Comparison of ENCODE assay signal across 10 mouse cellular contexts in genomic region chr2:74747006-74747405, GRCm38 (mm10). TPM values are rescaled to one million over a fixed set of nuclear protein-coding genes. Genes with fewer than 3 reads are reported as not detected.
A peak's percentile ranks its signal among the peaks of the same experiment; 100 is the strongest.
DNase-seq lines count a peak whose midpoint lies in the region; ATAC-seq lines count a peak whose summit lies in the region.
"Had no signal": no experiment of that assay in that cellular context is flagged by ENCODE, and none has a peak within 500 bp of the region (broad histone marks: within the 10 kb centered on the region; RNA-seq: fewer than 3 reads in every experiment).

No protein-coding gene starts in this region.

- H3K9ac ChIP-seq in intestine, embryonic 14.5 days (ENCODE audit: low read length), result peak overlapping the region; percentile 36; the same call in 1 of the 2 replicates
- peak overlapping the region; percentile 18; the same call in 1 of the 2 replicates for H3K9ac ChIP-seq in stomach, embryonic 14.5 days (replicated peaks; ENCODE audit: low read depth, low read length)
- no peak overlapping the region for H3K9ac ChIP-seq in forebrain, embryonic 16.5 days (replicated peaks; ENCODE audit: low read depth, low read length)

- ATAC-seq in intestine, embryonic 14.5 days (replicated peaks; ENCODE audit: low FRiP score, low TSS enrichment, low read depth), result 0 out of 2 replicates have a peak, but pooled peaks have one; percentile 2
- ATAC-seq in stomach, embryonic 14.5 days (ENCODE audit: insufficient number of reproducible peaks, insufficient read depth, low FRiP score, low read depth), result no peak
- no peak for ATAC-seq in forebrain, embryonic 16.5 days

- peak overlapping the region; percentile 19; the same call in 1 of the 2 replicates for H3K27ac ChIP-seq in intestine, embryonic 14.5 days (ENCODE audit: low read depth)
- no peak overlapping the region; the same call in 1 of the 2 replicates for H3K27ac ChIP-seq in stomach, embryonic 14.5 days (ENCODE audit: low read length)
- H3K27ac ChIP-seq in forebrain, embryonic 16.5 days (ENCODE audit: low read length), result no peak overlapping the region

- peaks cover 87% of the 10 kb centered on the region for H3K27me3 ChIP-seq in intestine, embryonic 14.5 days (replicated peaks; ENCODE audit: control insufficient read depth, insufficient read depth, low read length)
- peaks cover 84% of the 10 kb centered on the region for H3K27me3 ChIP-seq in stomach, embryonic 14.5 days (ENCODE audit: control insufficient read depth, insufficient read depth, low read length)
- peaks cover 86% of the 10 kb centered on the region for H3K27me3 ChIP-seq in forebrain, embryonic 16.5 days (replicated peaks; ENCODE audit: control insufficient read depth, insufficient read depth, low read length)

- WGBS in intestine, embryonic 14.5 days, result 18% methylated on average over 24 of the region's 24 CpGs
- 6% methylated on average over 24 of the region's 24 CpGs for WGBS in stomach, embryonic 14.5 days
- 1% methylated on average over 24 of the region's 24 CpGs for WGBS in forebrain, embryonic 16.5 days

- H3K9me3 ChIP-seq in intestine, embryonic 14.5 days (ENCODE audit: control insufficient read depth, low read length), result no peaks in the 10 kb centered on the region
- H3K9me3 ChIP-seq in stomach, embryonic 14.5 days (ENCODE audit: control insufficient read depth, low read depth, low read length), result no peaks in the 10 kb centered on the region
- peaks cover 4% of the 10 kb centered on the region; the same call in 1 of the 2 replicates for H3K9me3 ChIP-seq in forebrain, embryonic 16.5 days (ENCODE audit: control insufficient read depth, low read length)

- peak overlapping the region; percentile 32 for H3K4me3 ChIP-seq in intestine, embryonic 14.5 days (ENCODE audit: low read depth, low read length)
- H3K4me3 ChIP-seq in stomach, embryonic 14.5 days (ENCODE audit: low read depth, low read length), result peak overlapping the region; percentile 19
- H3K4me3 ChIP-seq in forebrain, embryonic 16.5 days (replicated peaks; ENCODE audit: low read length), result no peak overlapping the region
- H3K4me3 ChIP-seq: myocyte had no signal

- H3K4me2 ChIP-seq in intestine, embryonic 14.5 days (ENCODE audit: low read length), result peak overlapping the region; percentile 30
- H3K4me2 ChIP-seq in stomach, embryonic 14.5 days (replicated peaks; ENCODE audit: low read depth, low read length), result 0 out of 2 replicates have a peak overlapping the region, but pooled peaks have one; percentile 23
- H3K4me2 ChIP-seq in forebrain, embryonic 16.5 days (ENCODE audit: low read length), result no peak overlapping the region

- peak; percentile 32 for DNase-seq in adrenal gland, postnatal 14 days
- DNase-seq in adrenal gland, postnatal 4 days (ENCODE audit: low spot score in 2 of 2), result no peak
- DNase-seq in kidney, postnatal 10 days, result peak; percentile 35
- DNase-seq in kidney, postnatal 36 days, result no peak
- peak; percentile 73 for DNase-seq in intestine, embryonic 14.5 days (ENCODE audit: low spot score)
- DNase-seq in spleen, postnatal 4 days (ENCODE audit: low spot score in 2 of 2), result no peak

- no peaks in the 10 kb centered on the region for H3K4me1 ChIP-seq in intestine, embryonic 14.5 days (replicated peaks; ENCODE audit: control insufficient read depth, insufficient read depth, low read length)
- H3K4me1 ChIP-seq in stomach, embryonic 14.5 days (ENCODE audit: control insufficient read depth, insufficient read depth, low read length), result no peaks in the 10 kb centered on the region
- peaks cover 6% of the 10 kb centered on the region; the same call in 1 of the 2 replicates for H3K4me1 ChIP-seq in forebrain, embryonic 16.5 days (replicated peaks; ENCODE audit: control insufficient read depth, insufficient read depth, low read length)

- no peaks in the 10 kb centered on the region for H3K36me3 ChIP-seq in intestine, embryonic 14.5 days (ENCODE audit: control insufficient read depth, insufficient read depth, low read length)
- no peaks in the 10 kb centered on the region for H3K36me3 ChIP-seq in stomach, embryonic 14.5 days (ENCODE audit: control insufficient read depth, insufficient read depth, low read length)
- no peaks in the 10 kb centered on the region for H3K36me3 ChIP-seq in forebrain, embryonic 16.5 days (ENCODE audit: control insufficient read depth, insufficient read depth)

RNA-seq across cellular contexts. Expression of gene Hoxd1, which starts 15.8 kb away (rescaled TPM):
- total RNA-seq in adrenal gland, postnatal 14 days (2021), result not detected in 2 replicates
- under 1 TPM in 1 of 2 experiments, not detected in 1; 0.50 TPM for total RNA-seq in adrenal gland, postnatal 4 days (2021)
- polyA plus RNA-seq in intestine, embryonic 14.5 days (2014; fragmentation: Nextera tagmentation; extraction: Ambion mirVana), result 0.62 TPM in 1 of 2 replicates, not detected in the other
- 0.13 TPM in 1 of 2 replicates, not detected in the other for polyA plus RNA-seq in stomach, embryonic 14.5 days (2014; fragmentation: Nextera tagmentation; extraction: Ambion mirVana)
- polyA plus RNA-seq in forebrain, embryonic 16.5 days (2015; fragmentation: Nextera tagmentation; extraction: Ambion mirVana), result not detected in 2 replicates
- total RNA-seq: hematopoietic stem cell, adult 5-6 weeks had no signal
- polyA plus RNA-seq: myocyte had no signal

RNA-seq across cellular contexts. Expression of gene Gm28230, which starts 20.5 kb away (rescaled TPM):
- 1.4 and 1.7 TPM in 2 replicates for total RNA-seq in adrenal gland, postnatal 14 days (2021)
- total RNA-seq in adrenal gland, postnatal 4 days (2021), result 1 to 10 TPM; 1.4 to 3.7 TPM
- polyA plus RNA-seq in intestine, embryonic 14.5 days (2014; fragmentation: Nextera tagmentation; extraction: Ambion mirVana), result 0.38 and 0.66 TPM in 2 replicates
- polyA plus RNA-seq in stomach, embryonic 14.5 days (2014; fragmentation: Nextera tagmentation; extraction: Ambion mirVana), result 0.10 TPM in 1 of 2 replicates, not detected in the other
- not detected in 2 replicates for polyA plus RNA-seq in forebrain, embryonic 16.5 days (2015; fragmentation: Nextera tagmentation; extraction: Ambion mirVana)
- total RNA-seq: hematopoietic stem cell, adult 5-6 weeks had no signal
- polyA plus RNA-seq: myocyte had no signal

RNA-seq across cellular contexts. Expression of gene Hoxd4, which starts 35.3 kb away (rescaled TPM):
- 13.9 and 17.8 TPM in 2 replicates for total RNA-seq in adrenal gland, postnatal 14 days (2021)
- 10 to 100 TPM; 21.5 to 29.5 TPM for total RNA-seq in adrenal gland, postnatal 4 days (2021)
- 1.6 and 2.9 TPM in 2 replicates for polyA plus RNA-seq in intestine, embryonic 14.5 days (2014; fragmentation: Nextera tagmentation; extraction: Ambion mirVana)
- 0.81 and 0.87 TPM in 2 replicates for polyA plus RNA-seq in stomach, embryonic 14.5 days (2014; fragmentation: Nextera tagmentation; extraction: Ambion mirVana)
- polyA plus RNA-seq in forebrain, embryonic 16.5 days (2015; fragmentation: Nextera tagmentation; extraction: Ambion mirVana), result not detected in 2 replicates
- total RNA-seq: hematopoietic stem cell, adult 5-6 weeks had no signal
- polyA plus RNA-seq: myocyte had no signal

RNA-seq across cellular contexts. Expression of gene Hoxd3, which starts 35.3 kb away (rescaled TPM):
- 0.85 and 0.98 TPM in 2 replicates for total RNA-seq in adrenal gland, postnatal 14 days (2021)
- 1 to 10 TPM in 1 of 2 experiments, under 1 TPM in 1; 0.82 to 2.5 TPM for total RNA-seq in adrenal gland, postnatal 4 days (2021)
- 27.6 and 27.8 TPM in 2 replicates for polyA plus RNA-seq in intestine, embryonic 14.5 days (2014; fragmentation: Nextera tagmentation; extraction: Ambion mirVana)
- 14.5 and 16.2 TPM in 2 replicates for polyA plus RNA-seq in stomach, embryonic 14.5 days (2014; fragmentation: Nextera tagmentation; extraction: Ambion mirVana)
- polyA plus RNA-seq in forebrain, embryonic 16.5 days (2015; fragmentation: Nextera tagmentation; extraction: Ambion mirVana), result not detected in 2 replicates
- total RNA-seq: hematopoietic stem cell, adult 5-6 weeks had no signal
- polyA plus RNA-seq: myocyte had no signal

RNA-seq across cellular contexts. Expression of gene Hoxd8, which starts 42.6 kb away (rescaled TPM):
- total RNA-seq in adrenal gland, postnatal 14 days (2021), result 24.6 and 24.9 TPM in 2 replicates
- 10 to 100 TPM; 43.9 to 55.4 TPM for total RNA-seq in adrenal gland, postnatal 4 days (2021)
- polyA plus RNA-seq in intestine, embryonic 14.5 days (2014; fragmentation: Nextera tagmentation; extraction: Ambion mirVana), result 6.1 and 8.4 TPM in 2 replicates
- polyA plus RNA-seq in stomach, embryonic 14.5 days (2014; fragmentation: Nextera tagmentation; extraction: Ambion mirVana), result 2.6 and 2.9 TPM in 2 replicates
- polyA plus RNA-seq in forebrain, embryonic 16.5 days (2015; fragmentation: Nextera tagmentation; extraction: Ambion mirVana), result not detected in 2 replicates
- total RNA-seq: hematopoietic stem cell, adult 5-6 weeks had no signal
- polyA plus RNA-seq: myocyte had no signal

Comparison
In these comparisons a context has a peak if more than half of its experiments do, and no peak if none do; other contexts are left out.
1. DNase-seq: peak in adrenal gland, postnatal 14 days (single experiment), kidney, postnatal 10 days (single experiment) and intestine, embryonic 14.5 days (single experiment); none in adrenal gland, postnatal 4 days (0 of 2), kidney, postnatal 36 days (0 of 2) and spleen, postnatal 4 days (0 of 2).